Mouse (Mus musculus) E14TG2a.4 (cell line): Measurements from ENCODE around the gene Apoc4.

Experiments
- CTCF ChIP-seq: conservative IDR thresholded peaks from 2 replicates; pipeline ENCODE4 v1.5.1; 2014; ENCODE audit warnings: low read length
- NANOG ChIP-seq: IDR thresholded peaks from 2 replicates; pipeline ENCODE4 v1.6.1; 2014; ENCODE audit warnings: borderline replicate concordance, low read length, mixed read lengths
- POU5F1 ChIP-seq: IDR thresholded peaks from 2 replicates; pipeline ENCODE4 v1.6.1; 2014; ENCODE audit warnings: low read length, borderline replicate concordance

- TF ChIP-seq CTCF (no peak), POU5F1 (no peak), NANOG (no peak)
These were observed 4.6 kb downstream of the Apoc4 start for GRCm38 (mm10) chr7:19676662-19677061.
